Mouse (Mus musculus): ENCODE measurements around the gene Rgs5. TPM values are rescaled to one million over a fixed set of nuclear protein-coding genes. Genes with fewer than 3 reads are reported as not detected.

Gene Rgs5
- polyA plus RNA-seq, 1 experiment from 2014 or later: 22.0 TPM

Other genes starting within 250 kb of the Rgs5 start
- gene Nuf2, start 124.0 kb upstream of the Rgs5 start, polyA plus RNA-seq (2014; fragmentation: Nextera tagmentation; extraction: Ambion mirVana): 8.1 and 15.9 TPM in 2 replicates
- gene Rgs4, start 92.1 kb downstream of the Rgs5 start, polyA plus RNA-seq (2014; fragmentation: Nextera tagmentation; extraction: Ambion mirVana): 47.2 and 48.7 TPM in 2 replicates

All from midbrain, embryonic 14.5 days (tissue).